Mouse (Mus musculus) embryonic stem cell, embryonic (primary cell): ENCODE results near the gene Plk3.

Experiments used
- CTCF ChIA-PET, 4 experiments: fragments of 300-600 bp in 2 of 4; fragments of 350-600 bp in 2 of 4; sonication (Branson Sonifier 250); formaldehyde crosslinking; loops; one replicate each; lab custom pipeline; 2022; ENCODE audit warnings: inconsistent platforms in 2 of 4; lab: Charles Lee
- POLR2A ChIA-PET, 4 experiments: fragments of 300-600 bp in 2 of 4; fragments of 350-600 bp in 2 of 4; sonication (Branson Sonifier 250); formaldehyde crosslinking; loops; one replicate each; lab custom pipeline; 2022; ENCODE audit warnings: antibody characterized with exemption in 4 of 4, inconsistent platforms in 1 of 4; lab: Charles Lee

Plk3 gene

GRCm38 (mm10) chr4:117148815-117149214 is 15.1 kb upstream of the Plk3 start:
- ChIA-PET POLR2A (interaction anchor here (0.6 to 69.1 kb wide), 55 partner anchors 0 to 1533 kb away, joined by 3 to 3713 read pairs (median 5); partner anchors contain the start of genes Btbd19 (in 3 of the 4), Kif2c (in 3 of the 4), Plk3 (in 3 of the 4) and Ptch2 (in 3 of the 4)), CTCF (interaction anchor here in 3 of 4 experiments (0.7 to 5.5 kb wide), 12 partner anchors 9 to 197 kb away, joined by 3 to 22 read pairs (median 4); partner anchors contain the start of genes Kif2c (in 1 of the 3) and Plk3 (in 1 of the 3))

GRCm38 (mm10) chr4:117148047-117148713 is 14.4 kb upstream of the Plk3 start:
- ChIA-PET CTCF (interaction anchor here in 3 of 4 experiments (0.5 to 5.5 kb wide), 14 partner anchors 9 to 300 kb away, joined by 3 to 22 read pairs (median 6); partner anchors contain the start of genes Hectd3 (in 1 of the 3), Kif2c (in 1 of the 3) and Plk3 (in 1 of the 3)), POLR2A (interaction anchor here (0.6 to 69.1 kb wide), 52 partner anchors 1 to 746 kb away, joined by 3 to 3713 read pairs (median 6); partner anchors contain the start of genes Plk3 (in 4 of the 4), Rps8 (in 4 of the 4), Btbd19 (in 3 of the 4) and Kif2c (in 3 of the 4))

GRCm38 (mm10) chr4:117146176-117146575 is 12.4 kb upstream of the Plk3 start:
- POLR2A ChIA-PET: interaction anchor here (0.5 to 69.1 kb wide), 44 partner anchors 3 to 437 kb away, joined by 3 to 3713 read pairs (median 5); partner anchors contain the start of genes Kif2c (in 4 of the 4), Plk3 (in 4 of the 4), Ptch2 (in 3 of the 4) and Rps8 (in 3 of the 4)
- CTCF ChIA-PET: interaction anchor here (0.6 to 5.5 kb wide), 66 partner anchors 8 to 527 kb away, joined by 3 to 39 read pairs (median 4); partner anchors contain the start of genes Ptch2 (in 4 of the 4), Btbd19 (in 3 of the 4), Plk3 (in 2 of the 4) and Rps8 (in 2 of the 4)

GRCm38 (mm10) chr4:117145248-117145647 is 11.5 kb upstream of the Plk3 start:
- ChIA-PET CTCF (interaction anchor here (0.6 to 5.5 kb wide), 30 partner anchors 8 to 437 kb away, joined by 3 to 39 read pairs (median 6); partner anchors contain the start of genes Plk3 (in 2 of the 4), Ptch2 (in 2 of the 4), Ccdc163 (in 1 of the 4) and Hectd3 (in 1 of the 4)), POLR2A (interaction anchor here in 3 of 4 experiments (0.6 to 69.1 kb wide), 36 partner anchors 4 to 1071 kb away, joined by 3 to 3713 read pairs (median 8); partner anchors contain the start of genes Kif2c (in 3 of the 3), Plk3 (in 3 of the 3), Rps8 (in 3 of the 3) and Btbd19 (in 2 of the 3))

- CTCF ChIA-PET: interaction anchor here (0.5 to 5.1 kb wide), 15 partner anchors 9 to 418 kb away, joined by 3 to 39 read pairs (median 4); partner anchors contain the start of genes Hectd3 (in 1 of the 4) and Plk3 (in 1 of the 4)
Measured at GRCm38 (mm10) chr4:117143023-117143422, 9.3 kb upstream of the Plk3 start.

GRCm38 (mm10) chr4:117140613-117141012 is 6.8 kb upstream of the Plk3 start:
- ChIA-PET CTCF (interaction anchor here (0.5 to 4.7 kb wide), 36 partner anchors 8 to 512 kb away, joined by 3 to 44 read pairs (median 6); partner anchors contain the start of genes Hectd3 (in 4 of the 4), Btbd19 (in 1 of the 4), Kif2c (in 1 of the 4) and Ptch2 (in 1 of the 4)), POLR2A (interaction anchor here (0.6 to 69.1 kb wide), 21 partner anchors 8 to 311 kb away, joined by 3 to 3713 read pairs (median 11); partner anchors contain the start of genes Rps8 (in 3 of the 4), Btbd19 (in 2 of the 4), Tctex1d4 (in 2 of the 4) and Hectd3 (in 1 of the 4))

More at GRCm38 (mm10) chr4:117143023-117143422, 9.3 kb upstream of the Plk3 start:
- POLR2A ChIA-PET: interaction anchor here (0.6 to 69.1 kb wide), 37 partner anchors 6 to 560 kb away, joined by 3 to 3713 read pairs (median 5); partner anchors contain the start of genes Plk3 (in 4 of the 4), Btbd19 (in 3 of the 4), Rps8 (in 3 of the 4) and Tctex1d4 (in 2 of the 4)

GRCm38 (mm10) chr4:117139217-117139612 is 5.5 kb upstream of the Plk3 start:
- ChIA-PET CTCF (interaction anchor here (0.5 to 4.7 kb wide), 50 partner anchors 9 to 350 kb away, joined by 3 to 44 read pairs (median 6); partner anchors contain the start of genes Btbd19 (in 3 of the 4), Hectd3 (in 3 of the 4), Ptch2 (in 1 of the 4) and Tctex1d4 (in 1 of the 4)), POLR2A (interaction anchor here (0.5 to 69.1 kb wide), 56 partner anchors 6 to 544 kb away, joined by 3 to 3713 read pairs (median 5); partner anchors contain the start of genes Tctex1d4 (in 4 of the 4), Btbd19 (in 3 of the 4), Hectd3 (in 3 of the 4) and Rps8 (in 3 of the 4))

GRCm38 (mm10) chr4:117138295-117139216 is 4.8 kb upstream of the Plk3 start:
- CTCF ChIA-PET: interaction anchor here (0.5 to 4.7 kb wide), 47 partner anchors 7 to 350 kb away, joined by 3 to 44 read pairs (median 5); partner anchors contain the start of genes Btbd19 (in 2 of the 4), Hectd3 (in 2 of the 4), Ptch2 (in 1 of the 4) and Tctex1d4 (in 1 of the 4)
- POLR2A ChIA-PET: interaction anchor here (0.6 to 69.1 kb wide), 61 partner anchors 6 to 545 kb away, joined by 3 to 3713 read pairs (median 5); partner anchors contain the start of genes Tctex1d4 (in 4 of the 4), Btbd19 (in 3 of the 4), Hectd3 (in 3 of the 4) and Rps8 (in 3 of the 4)

GRCm38 (mm10) chr4:117136034-117136433 is 2.3 kb upstream of the Plk3 start:
- ChIA-PET POLR2A (interaction anchor here (0.6 to 69.1 kb wide), 32 partner anchors 3 to 450 kb away, joined by 3 to 3713 read pairs (median 4); partner anchors contain the start of genes Rps8 (in 4 of the 4), Btbd19 (in 3 of the 4), Tctex1d4 (in 3 of the 4) and Hectd3 (in 2 of the 4)), CTCF (interaction anchor here in 3 of 4 experiments (0.5 to 3.4 kb wide), 11 partner anchors 10 to 492 kb away, joined by 3 to 13 read pairs (median 3); partner anchors contain the start of gene Rps8 (in 1 of the 3))

- ChIA-PET POLR2A (interaction anchor here (0.6 to 69.1 kb wide), 54 partner anchors 2 to 820 kb away, joined by 3 to 3713 read pairs (median 7); partner anchors contain the start of genes Btbd19 (in 4 of the 4), Kif2c (in 3 of the 4), Ptch2 (in 3 of the 4) and Rps8 (in 3 of the 4)), CTCF (interaction anchor here (0.7 to 4.0 kb wide), 13 partner anchors 10 to 248 kb away, joined by 3 to 78 read pairs (median 9); partner anchors contain the start of gene Hectd3 (in 1 of the 4))
Measured at GRCm38 (mm10) chr4:117134601-117134995, 835 bp upstream of the Plk3 start.

- ChIA-PET CTCF (interaction anchor here in 3 of 4 experiments (0.8 to 4.0 kb wide), 16 partner anchors 8 to 138 kb away, joined by 3 to 78 read pairs (median 8); partner anchors contain the start of genes Btbd19 (in 1 of the 3) and Hectd3 (in 1 of the 3)), POLR2A (interaction anchor here (0.5 to 69.1 kb wide), 82 partner anchors 1 to 506 kb away, joined by 3 to 3713 read pairs (median 4); partner anchors contain the start of genes Btbd19 (in 4 of the 4), Hectd3 (in 3 of the 4), Kif2c (in 3 of the 4) and Ptch2 (in 3 of the 4))
Measured at GRCm38 (mm10) chr4:117133366-117133796, 382 bp downstream of the Plk3 start.

- POLR2A ChIA-PET: interaction anchor here (0.5 to 69.1 kb wide), 52 partner anchors 0 to 516 kb away, joined by 3 to 3713 read pairs (median 6); partner anchors contain the start of genes Btbd19 (in 4 of the 4), Ptch2 (in 3 of the 4), Rps8 (in 3 of the 4) and Tctex1d4 (in 3 of the 4)
Measured at GRCm38 (mm10) chr4:117132794-117133143, 994 bp downstream of the Plk3 start.

GRCm38 (mm10) chr4:117131890-117132793 is 1.6 kb downstream of the Plk3 start:
- POLR2A ChIA-PET: interaction anchor here (0.5 to 69.1 kb wide), 49 partner anchors 1 to 704 kb away, joined by 3 to 3713 read pairs (median 5); partner anchors contain the start of genes Ptch2 (in 3 of the 4), Rps8 (in 3 of the 4), Btbd19 (in 2 of the 4) and Kif2c (in 2 of the 4)
- CTCF ChIA-PET: interaction anchor here (0.6 to 4.0 kb wide), 9 partner anchors 11 to 1041 kb away, joined by 3 to 78 read pairs (median 6); partner anchors contain the start of gene Hectd3 (in 1 of the 4)

More at GRCm38 (mm10) chr4:117132794-117133143, 994 bp downstream of the Plk3 start:
- CTCF ChIA-PET: interaction anchor here in 3 of 4 experiments (1.2 to 4.0 kb wide), 9 partner anchors 11 to 130 kb away, joined by 3 to 78 read pairs (median 9); no protein-coding TSS in a partner anchor
